Mouse (Mus musculus) kidney, postnatal 10 days (tissue): Measurements from ENCODE around the gene Glrx2.

ENCODE experiments used
- DNase-seq: peaks from one replicate; pipeline ENCODE4 v3.0.0; 2021; ENCODE audit warnings: mixed read lengths

The Glrx2 gene

DNA sequence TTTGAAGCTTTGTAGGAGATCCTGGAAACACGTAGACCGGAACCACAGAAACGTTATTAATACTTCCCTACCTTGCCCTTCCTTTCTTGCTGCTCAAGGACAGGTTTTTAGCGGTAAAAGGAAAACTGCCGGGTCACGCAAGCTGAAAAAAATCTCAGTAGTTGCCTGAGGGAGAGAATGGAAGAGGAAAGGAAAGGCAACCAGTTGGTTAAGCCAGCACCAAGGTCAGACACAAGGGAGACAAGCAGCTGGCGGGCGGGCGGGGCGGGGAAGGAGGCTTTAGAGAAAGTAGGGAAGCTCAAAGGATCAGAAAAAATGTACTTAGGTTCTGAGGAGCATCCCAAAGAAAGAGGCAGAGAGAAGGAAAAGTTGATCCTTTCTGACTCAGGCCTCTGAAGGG, 29.7 kb downstream of the Glrx2 start:
- no peak for DNase-seq

DNA sequence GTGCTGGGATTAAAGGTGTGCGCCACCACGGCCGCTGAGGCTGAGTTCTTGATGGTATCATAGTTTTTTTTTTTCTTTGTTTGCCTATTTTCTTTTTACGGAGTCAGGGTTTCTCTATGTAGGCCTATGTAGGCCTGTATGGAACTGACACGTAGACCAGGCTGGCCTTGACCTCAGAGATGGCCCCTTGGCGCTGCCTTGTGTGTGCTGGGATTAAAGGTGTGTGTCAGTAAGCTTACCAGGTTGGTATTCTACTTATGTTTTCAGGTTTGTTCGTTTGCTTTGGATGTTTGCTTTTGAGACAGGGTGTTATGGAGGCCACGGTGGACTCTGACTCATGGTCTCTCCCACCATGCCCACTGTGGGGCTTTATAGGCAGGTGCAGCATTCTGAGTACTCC, 46.0 kb downstream of the Glrx2 start:
- DNase-seq = no peak

DNA sequence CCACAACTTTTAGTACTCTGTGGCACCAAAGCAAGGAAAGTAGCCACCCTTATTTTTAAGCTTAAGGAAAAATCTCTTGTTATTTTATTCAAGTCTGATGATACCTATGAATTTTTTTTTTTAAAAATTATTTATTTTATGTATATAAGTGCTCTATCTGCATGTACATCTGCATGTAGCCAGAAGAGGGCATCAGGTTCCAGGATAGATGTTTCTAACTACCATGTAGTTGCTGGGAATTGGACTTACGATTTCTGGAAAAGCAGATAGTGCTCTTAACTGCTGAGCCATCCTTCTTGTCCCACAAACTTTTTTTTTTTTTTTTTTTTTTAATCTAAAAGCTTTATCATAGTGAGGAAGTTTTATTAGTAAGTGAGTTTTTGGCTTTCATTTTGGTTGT, 48.3 kb downstream of the Glrx2 start:
- no peak for DNase-seq

DNA sequence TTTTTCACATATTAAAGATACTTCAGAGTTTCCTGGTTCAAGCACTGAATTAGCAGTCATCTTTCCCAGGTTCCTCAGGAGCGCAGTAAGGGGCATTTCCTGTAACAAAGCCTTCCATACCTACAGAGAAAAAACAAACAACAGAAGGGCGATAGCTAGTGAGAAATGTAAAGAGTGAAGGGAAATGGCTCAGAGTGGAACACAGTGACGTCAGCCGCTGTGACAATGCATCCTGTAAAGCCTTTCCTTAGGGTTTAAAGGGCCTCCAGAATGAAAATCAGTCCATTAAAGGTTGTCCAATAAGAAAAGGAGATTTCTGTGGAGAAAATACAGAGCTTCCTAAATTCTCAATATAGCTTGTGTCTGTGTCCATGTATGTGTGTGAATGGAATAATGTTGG, 49.7 kb downstream of the Glrx2 start:
- no peak for DNase-seq

GRCm38 (mm10) chr1:143766238-143766637, 50.1 kb downstream of the Glrx2 start:
- DNase-seq = no peak

GRCm38 (mm10) chr1:143770444-143771109, 54.4 kb downstream of the Glrx2 start:
- DNase-seq = peak; percentile 53

GRCm38 (mm10) chr1:143773082-143773481, 56.9 kb downstream of the Glrx2 start:
- no peak for DNase-seq

- DNase-seq = no peak
Measured at GRCm38 (mm10) chr1:143773909-143774308, 57.8 kb downstream of the Glrx2 start.

DNA sequence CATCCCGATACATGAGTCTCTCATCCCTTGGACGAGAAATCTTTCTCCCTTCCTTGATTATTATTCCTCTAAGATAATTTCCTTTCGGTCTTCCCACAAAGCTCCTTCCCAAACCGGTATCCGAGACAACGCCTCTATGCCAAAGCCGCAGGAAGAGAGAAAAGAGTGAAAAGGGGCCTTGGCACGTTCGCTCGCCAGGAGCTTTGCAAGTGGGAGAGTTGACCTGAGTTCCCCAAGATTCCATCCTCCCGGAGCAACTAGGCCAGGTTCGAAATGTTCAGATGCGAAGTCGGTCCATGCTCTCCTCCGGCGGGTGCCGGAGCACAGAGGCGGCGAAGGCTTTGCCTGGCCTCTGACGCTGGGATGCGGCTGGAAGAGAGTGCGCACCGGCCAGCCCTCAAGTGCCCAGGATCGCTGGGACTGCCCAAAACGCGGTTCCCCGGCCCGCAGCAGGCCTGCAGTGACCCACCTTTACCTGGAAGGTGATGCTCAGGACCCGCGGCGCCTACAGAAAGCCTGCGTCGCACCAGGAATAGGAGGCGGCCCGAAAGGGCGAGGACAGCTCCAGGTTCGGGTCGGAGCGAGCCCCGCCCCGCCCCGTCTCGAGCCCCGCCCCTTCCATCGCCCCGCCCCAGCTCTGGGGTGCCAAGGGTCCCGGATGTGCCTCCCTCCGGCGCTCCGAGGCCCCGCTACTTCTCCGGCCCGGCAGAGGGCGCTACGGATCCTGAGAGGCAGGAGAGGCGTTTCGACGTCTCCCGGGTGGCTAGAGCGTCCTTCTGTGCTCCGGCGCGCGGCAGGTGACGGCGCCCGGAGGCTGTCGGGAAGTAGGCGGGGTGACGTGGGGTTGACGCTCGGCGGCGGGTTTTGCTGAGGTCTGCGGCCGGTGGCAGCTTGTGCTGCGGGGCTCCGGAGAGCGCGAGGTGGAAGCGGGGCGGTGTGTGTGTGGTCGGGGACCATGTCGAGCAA, 60.6 kb downstream of the Glrx2 start, which contains the start of the genes Trove2 and Uchl5:
Gene Trove2, minus strand, starts transcription at position 623 of the 966 bp plus-strand sequence.
Gene Uchl5, plus strand, starts transcription at position 827 of the 966 bp plus-strand sequence.
- peak; percentile 99 for DNase-seq

DNA sequence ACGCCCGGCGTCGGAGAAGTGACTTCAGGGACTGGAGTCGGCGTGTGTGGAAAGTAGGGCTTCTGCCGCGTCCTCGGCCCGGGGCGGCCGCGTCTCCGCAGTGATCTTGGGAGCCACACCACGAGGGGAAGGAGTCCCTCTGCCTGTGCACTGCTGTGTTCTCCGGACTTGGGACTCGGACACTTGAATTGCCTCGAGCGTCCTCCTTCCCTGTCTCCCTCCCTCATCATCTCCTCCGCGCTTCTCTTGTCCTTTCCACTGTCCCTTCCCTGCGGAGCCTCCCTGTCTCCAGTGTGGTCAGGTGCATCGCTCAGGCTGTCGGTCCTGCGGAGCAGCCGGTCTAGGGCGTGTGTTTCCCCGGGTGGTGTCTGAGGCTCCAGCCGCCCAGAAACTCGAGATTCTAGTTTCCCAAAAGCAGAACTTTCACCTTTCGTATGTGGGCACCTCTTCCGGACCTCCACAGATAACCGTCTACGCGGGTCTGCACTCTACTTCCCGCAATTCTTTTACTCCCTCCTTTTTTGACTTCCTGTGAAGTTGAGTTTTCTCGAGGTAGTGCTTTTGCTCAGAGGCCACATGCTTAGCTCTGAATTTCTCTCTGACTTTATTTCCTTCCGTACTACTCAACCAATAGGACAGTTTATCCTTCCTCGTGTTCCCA, 61.5 kb downstream of the Glrx2 start:
- DNase-seq = no peak

DNA sequence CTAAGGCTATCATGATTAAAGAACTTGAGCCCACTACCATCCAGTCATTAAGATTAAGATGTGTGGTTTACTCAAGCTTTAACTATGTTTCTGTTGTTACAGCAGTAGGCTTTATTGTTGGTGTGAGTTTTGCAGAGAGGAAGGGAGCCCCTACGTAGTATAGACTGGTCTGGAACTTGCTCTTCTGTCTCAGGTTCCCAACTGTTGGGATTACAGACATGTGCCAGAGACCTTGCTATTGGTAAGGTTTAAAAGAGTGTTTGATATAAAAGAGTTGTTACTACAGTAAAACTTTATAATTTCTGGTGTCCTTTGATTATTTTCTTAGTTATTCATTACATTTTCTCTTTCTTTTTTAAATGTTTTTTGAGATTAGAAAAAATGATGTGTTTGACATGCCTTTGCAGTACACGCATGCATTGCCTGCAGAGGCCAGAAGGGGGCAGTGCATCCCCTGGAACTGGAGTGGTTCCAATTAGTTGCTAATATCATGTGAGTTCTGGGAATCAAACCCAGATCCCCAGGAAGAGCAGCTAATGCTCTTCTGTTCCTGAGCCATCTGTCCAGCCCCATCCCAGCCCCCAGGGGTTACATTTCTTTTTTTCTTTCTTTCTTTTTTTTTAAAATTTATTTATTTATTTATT, 72.6 kb downstream of the Glrx2 start:
- peak; percentile 55 for DNase-seq
